Mouse (Mus musculus): Measurements from ENCODE around the gene Pde4b. TPM values are rescaled to one million over a fixed set of nuclear protein-coding genes. Genes with fewer than 3 reads are reported as not detected.

Gene Pde4b
- polyA plus RNA-seq, 1 experiment from 2014 or later = 11.9 TPM

- Histone ChIP-seq H3K4me1 (replicated peaks; ENCODE audit: insufficient read depth, low read length) (no peaks in the 10 kb centered on the region), H3K27me3 (ENCODE audit: insufficient read depth, low read length) (no peaks in the 10 kb centered on the region), H3K9ac (ENCODE audit: low read depth, low read length) (no peak overlapping the region), H3K9me3 (replicated peaks; ENCODE audit: low read length) (no peaks in the 10 kb centered on the region), H3K4me2 (ENCODE audit: low read length) (no peak overlapping the region), H3K4me3 (replicated peaks; ENCODE audit: low read depth, low read length) (no peak overlapping the region), H3K27ac (no peak overlapping the region), H3K36me3 (ENCODE audit: insufficient read depth, low read length) (no peaks in the 10 kb centered on the region)
- DNase-seq (ENCODE audit: low spot score) (no peak), ATAC-seq (replicated peaks; ENCODE audit: low FRiP score, low read depth) (no peak)
- TF ChIP-seq CTCF (IDR thresholded peaks at IDR 0.05; ENCODE audit: low read depth) = no peak
- WGBS = 58% methylated on average over 3 of the region's 3 CpGs
Measured at GRCm38 (mm10) chr4:102535886-102536285, 448.5 kb downstream of the Pde4b start.

GRCm38 (mm10) chr4:102538266-102538665 is 450.9 kb downstream of the Pde4b start:
- no peaks in the 10 kb centered on the region for H3K9me3 ChIP-seq (replicated peaks; ENCODE audit: low read length)
- TF ChIP-seq CTCF (IDR thresholded peaks at IDR 0.05; ENCODE audit: low read depth) = no peak
- no peaks in the 10 kb centered on the region for H3K36me3 ChIP-seq (ENCODE audit: insufficient read depth, low read length)
- H3K4me3 ChIP-seq (replicated peaks; ENCODE audit: low read depth, low read length) = no peak overlapping the region
- DNase-seq (ENCODE audit: low spot score) (no peak), ATAC-seq (replicated peaks; ENCODE audit: low FRiP score, low read depth) (no peak)
- H3K27me3 ChIP-seq (ENCODE audit: insufficient read depth, low read length) = no peaks in the 10 kb centered on the region
- no peaks in the 10 kb centered on the region for H3K4me1 ChIP-seq (replicated peaks; ENCODE audit: insufficient read depth, low read length)
- no peak overlapping the region for H3K4me2 ChIP-seq (ENCODE audit: low read length)
- WGBS = 80% methylated on average over 1 of the region's 1 CpGs
- H3K27ac ChIP-seq = no peak overlapping the region
- no peak overlapping the region for H3K9ac ChIP-seq (ENCODE audit: low read depth, low read length)

- Histone ChIP-seq H3K9ac (ENCODE audit: low read depth, low read length) (no peak overlapping the region), H3K27me3 (ENCODE audit: insufficient read depth, low read length) (no peaks in the 10 kb centered on the region), H3K27ac (no peak overlapping the region), H3K4me3 (replicated peaks; ENCODE audit: low read depth, low read length) (no peak overlapping the region), H3K36me3 (ENCODE audit: insufficient read depth, low read length) (no peaks in the 10 kb centered on the region), H3K4me1 (replicated peaks; ENCODE audit: insufficient read depth, low read length) (no peaks in the 10 kb centered on the region), H3K4me2 (ENCODE audit: low read length) (no peak overlapping the region), H3K9me3 (replicated peaks; ENCODE audit: low read length) (no peaks in the 10 kb centered on the region)
- DNase-seq (ENCODE audit: low spot score) (no peak), ATAC-seq (replicated peaks; ENCODE audit: low FRiP score, low read depth) (no peak)
- TF ChIP-seq CTCF (IDR thresholded peaks at IDR 0.05; ENCODE audit: low read depth) = no peak
- 87% methylated on average over 2 of the region's 2 CpGs for WGBS
Measured at GRCm38 (mm10) chr4:102538793-102539192, 451.4 kb downstream of the Pde4b start.

GRCm38 (mm10) chr4:102539598-102540180 is 452.3 kb downstream of the Pde4b start:
- Histone ChIP-seq H3K4me1 (replicated peaks; ENCODE audit: insufficient read depth, low read length) (no peaks in the 10 kb centered on the region), H3K27me3 (ENCODE audit: insufficient read depth, low read length) (no peaks in the 10 kb centered on the region), H3K9ac (ENCODE audit: low read depth, low read length) (no peak overlapping the region), H3K27ac (no peak overlapping the region), H3K4me3 (replicated peaks; ENCODE audit: low read depth, low read length) (no peak overlapping the region), H3K36me3 (ENCODE audit: insufficient read depth, low read length) (no peaks in the 10 kb centered on the region), H3K4me2 (ENCODE audit: low read length) (no peak overlapping the region), H3K9me3 (replicated peaks; ENCODE audit: low read length) (no peaks in the 10 kb centered on the region)
- DNase-seq (ENCODE audit: low spot score) = no peak
- TF ChIP-seq CTCF (IDR thresholded peaks at IDR 0.05; ENCODE audit: low read depth) = no peak
- 73% methylated on average over 5 of the region's 5 CpGs for WGBS
- ATAC-seq (replicated peaks; ENCODE audit: low FRiP score, low read depth) = no peak

GRCm38 (mm10) chr4:102542976-102543375 is 455.6 kb downstream of the Pde4b start:
- Histone ChIP-seq H3K4me3 (replicated peaks; ENCODE audit: low read depth, low read length) (no peak overlapping the region), H3K9me3 (replicated peaks; ENCODE audit: low read length) (no peaks in the 10 kb centered on the region), H3K36me3 (ENCODE audit: insufficient read depth, low read length) (no peaks in the 10 kb centered on the region), H3K27me3 (ENCODE audit: insufficient read depth, low read length) (no peaks in the 10 kb centered on the region), H3K27ac (no peak overlapping the region), H3K9ac (ENCODE audit: low read depth, low read length) (no peak overlapping the region), H3K4me1 (replicated peaks; ENCODE audit: insufficient read depth, low read length) (no peaks in the 10 kb centered on the region), H3K4me2 (ENCODE audit: low read length) (no peak overlapping the region)
- no peak for TF ChIP-seq CTCF (IDR thresholded peaks at IDR 0.05; ENCODE audit: low read depth)
- 84% methylated on average over 3 of the region's 3 CpGs for WGBS
- ATAC-seq (replicated peaks; ENCODE audit: low FRiP score, low read depth) (no peak), DNase-seq (ENCODE audit: low spot score) (no peak)

GRCm38 (mm10) chr4:102545226-102545625 is 457.9 kb downstream of the Pde4b start:
- H3K36me3 ChIP-seq (ENCODE audit: insufficient read depth, low read length) = no peaks in the 10 kb centered on the region
- 84% methylated on average over 4 of the region's 4 CpGs for WGBS

GRCm38 (mm10) chr4:102555566-102555965 is 468.2 kb downstream of the Pde4b start:
- no peak for ATAC-seq (replicated peaks; ENCODE audit: low FRiP score, low read depth)
- Histone ChIP-seq H3K4me2 (ENCODE audit: low read length) (no peak overlapping the region), H3K9ac (ENCODE audit: low read depth, low read length) (no peak overlapping the region), H3K27ac (no peak overlapping the region), H3K9me3 (replicated peaks; ENCODE audit: low read length) (no peaks in the 10 kb centered on the region), H3K4me1 (replicated peaks; ENCODE audit: insufficient read depth, low read length) (no peaks in the 10 kb centered on the region), H3K36me3 (ENCODE audit: insufficient read depth, low read length) (no peaks in the 10 kb centered on the region), H3K4me3 (replicated peaks; ENCODE audit: low read depth, low read length) (no peak overlapping the region), H3K27me3 (ENCODE audit: insufficient read depth, low read length) (no peaks in the 10 kb centered on the region)
- WGBS = 61% methylated on average over 7 of the region's 7 CpGs
- DNase-seq (ENCODE audit: low spot score) = no peak
- TF ChIP-seq CTCF (IDR thresholded peaks at IDR 0.05; ENCODE audit: low read depth) = no peak

More at GRCm38 (mm10) chr4:102545226-102545625, 457.9 kb downstream of the Pde4b start:
- ATAC-seq (replicated peaks; ENCODE audit: low FRiP score, low read depth) (no peak), DNase-seq (ENCODE audit: low spot score) (no peak)
- Histone ChIP-seq H3K4me2 (ENCODE audit: low read length) (no peak overlapping the region), H3K9me3 (replicated peaks; ENCODE audit: low read length) (no peaks in the 10 kb centered on the region), H3K4me1 (replicated peaks; ENCODE audit: insufficient read depth, low read length) (no peaks in the 10 kb centered on the region), H3K27ac (no peak overlapping the region), H3K4me3 (replicated peaks; ENCODE audit: low read depth, low read length) (no peak overlapping the region), H3K27me3 (ENCODE audit: insufficient read depth, low read length) (no peaks in the 10 kb centered on the region), H3K9ac (ENCODE audit: low read depth, low read length) (no peak overlapping the region)
- TF ChIP-seq CTCF (IDR thresholded peaks at IDR 0.05; ENCODE audit: low read depth) = no peak

Data from kidney, postnatal 0 days (tissue).